Mouse (Mus musculus): ENCODE data around the gene Aspg. TPM values are rescaled to one million over a fixed set of nuclear protein-coding genes. Genes with fewer than 3 reads are reported as not detected.

Gene Aspg
- not detected for polyA plus RNA-seq (2017; shearing (Covaris generic))

GRCm38 (mm10) chr12:112106541-112106971 is at the start of gene Aspg:
Gene Aspg (plus strand): TSS chr12:112106679.
- ATAC-seq: no peak

GRCm38 (mm10) chr12:112077651-112078050 is 28.8 kb upstream of the Aspg start:
- ATAC-seq: no peak

GRCm38 (mm10) chr12:112079911-112080310 is 26.6 kb upstream of the Aspg start:
- ATAC-seq: no peak

- ATAC-seq: no peak
Measured at GRCm38 (mm10) chr12:112080911-112081310, 25.6 kb upstream of the Aspg start.

GRCm38 (mm10) chr12:112082241-112082640 is 24.2 kb upstream of the Aspg start:
- ATAC-seq: no peak

GRCm38 (mm10) chr12:112086250-112086649 is 20.2 kb upstream of the Aspg start:
- ATAC-seq: no peak

GRCm38 (mm10) chr12:112086726-112087125 is 19.8 kb upstream of the Aspg start:
- ATAC-seq: no peak

- no peak for ATAC-seq
Measured at GRCm38 (mm10) chr12:112088609-112089324, 17.7 kb upstream of the Aspg start.

GRCm38 (mm10) chr12:112091054-112091453 is 15.4 kb upstream of the Aspg start:
- ATAC-seq: no peak

- ATAC-seq: no peak
Measured at GRCm38 (mm10) chr12:112094261-112094880, 12.1 kb upstream of the Aspg start.

GRCm38 (mm10) chr12:112096051-112096732 is 10.3 kb upstream of the Aspg start:
- ATAC-seq: no peak

- no peak for ATAC-seq
Measured at GRCm38 (mm10) chr12:112096733-112097117, 9.8 kb upstream of the Aspg start.

GRCm38 (mm10) chr12:112100106-112100505 is 6.4 kb upstream of the Aspg start:
- ATAC-seq: no peak

GRCm38 (mm10) chr12:112101045-112101444 is 5.4 kb upstream of the Aspg start:
- ATAC-seq: no peak

- no peak for ATAC-seq
Measured at GRCm38 (mm10) chr12:112103179-112103578, 3.3 kb upstream of the Aspg start.

- no peak for ATAC-seq
Measured at GRCm38 (mm10) chr12:112104890-112105289, 1.6 kb upstream of the Aspg start.

- no peak for ATAC-seq
Measured at GRCm38 (mm10) chr12:112107685-112108084, 1.2 kb downstream of the Aspg start.

- no peak for ATAC-seq
Measured at GRCm38 (mm10) chr12:112108696-112109445, 2.4 kb downstream of the Aspg start.

GRCm38 (mm10) chr12:112109701-112110100 is 3.2 kb downstream of the Aspg start:
- no peak for ATAC-seq

GRCm38 (mm10) chr12:112111323-112111722 is 4.8 kb downstream of the Aspg start:
- ATAC-seq: no peak

- ATAC-seq: no peak
Measured at GRCm38 (mm10) chr12:112112235-112112634, 5.8 kb downstream of the Aspg start.

- no peak for ATAC-seq
Measured at GRCm38 (mm10) chr12:112112686-112113396, 6.4 kb downstream of the Aspg start.

Data from activated CD4-positive, CD25-positive, alpha-beta regulatory T cell, adult 4 months (primary cell).